Mouse (Mus musculus) thymus, postnatal 4 days (tissue): ENCODE data around the gene Nudt6.

ENCODE experiments used
- DNase-seq: peaks from one replicate; pipeline ENCODE4 v3.0.0; 2021

Gene Nudt6

GRCm38 (mm10) chr3:37381457-37381856, 38.6 kb downstream of the Nudt6 start:
- no peak for DNase-seq

- DNase-seq: no peak
Measured at GRCm38 (mm10) chr3:37379930-37380881, 39.8 kb downstream of the Nudt6 start.

- peak; percentile 28 for DNase-seq
Measured at GRCm38 (mm10) chr3:37379201-37379600, 40.8 kb downstream of the Nudt6 start.

GRCm38 (mm10) chr3:37378412-37378811, 41.6 kb downstream of the Nudt6 start:
- no peak for DNase-seq

GRCm38 (mm10) chr3:37377926-37378325, 42.1 kb downstream of the Nudt6 start:
- DNase-seq: no peak

GRCm38 (mm10) chr3:37373712-37374111, 46.3 kb downstream of the Nudt6 start:
- no peak for DNase-seq

GRCm38 (mm10) chr3:37370407-37370806, 49.6 kb downstream of the Nudt6 start:
- no peak for DNase-seq

GRCm38 (mm10) chr3:37366381-37367053, 53.5 kb downstream of the Nudt6 start:
- DNase-seq: no peak

- no peak for DNase-seq
Measured at GRCm38 (mm10) chr3:37365976-37366375, 54.0 kb downstream of the Nudt6 start.

GRCm38 (mm10) chr3:37365144-37365543, 54.9 kb downstream of the Nudt6 start:
- no peak for DNase-seq

GRCm38 (mm10) chr3:37360729-37361128, 59.3 kb downstream of the Nudt6 start:
- DNase-seq: no peak
